Mouse (Mus musculus): ENCODE measurements around the gene Ccdc9. TPM values are rescaled to one million over a fixed set of nuclear protein-coding genes. Genes with fewer than 3 reads are reported as not detected.

Ccdc9 gene
- polyA plus RNA-seq, 1 experiment: 52.2 TPM

DNA sequence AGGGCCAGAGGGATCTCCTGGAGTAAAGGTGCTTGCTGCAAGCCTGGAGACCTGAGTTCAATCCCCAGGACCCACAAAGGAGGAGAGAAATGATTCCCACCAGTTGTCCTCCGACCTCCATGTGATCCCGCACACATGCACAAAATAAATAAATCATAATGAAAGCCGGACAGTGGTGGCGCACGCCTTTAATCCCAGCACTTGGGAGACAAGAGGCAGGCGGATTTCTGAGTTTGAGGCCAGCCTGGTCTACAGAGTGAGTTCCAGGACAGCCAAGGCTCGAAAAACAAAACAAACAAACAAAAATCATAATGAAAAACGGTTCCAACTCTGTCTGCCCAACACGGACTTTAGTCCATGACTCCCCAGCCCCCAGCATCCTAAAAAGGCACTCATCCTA, 1.7 kb downstream of the Ccdc9 start:
- H3K79me2 ChIP-seq (ENCODE audit: control insufficient read depth, insufficient read depth): peaks cover 23% of the 10 kb centered on the region
- H3K79me3 ChIP-seq (ENCODE audit: low read depth): peaks cover 13% of the 10 kb centered on the region
- H3ac ChIP-seq (ENCODE audit: control insufficient read depth, insufficient read length, low read depth): peak overlapping the region; percentile 24
- H3K27me3 ChIP-seq (ENCODE audit: control insufficient read depth, insufficient read depth, insufficient read length): no peaks in the 10 kb centered on the region
- no peak for TF ChIP-seq MYOD1 (IDR thresholded peaks at IDR 0.05; ENCODE audit: control insufficient read depth, insufficient read length, low read depth)
- TF ChIP-seq MYOG (IDR thresholded peaks at IDR 0.05; ENCODE audit: control insufficient read depth, extremely low read depth, insufficient read length): no peak
- peak overlapping the region; percentile 30 for H3K4me3 ChIP-seq (ENCODE audit: insufficient read depth, poor library complexity, severe bottlenecking)
- peaks cover 27% of the 10 kb centered on the region for H3K36me3 ChIP-seq (ENCODE audit: control insufficient read depth, insufficient read depth)

GRCm38 (mm10) chr7:16284001-16284400, 2.6 kb downstream of the Ccdc9 start:
- Histone ChIP-seq H3K79me3 (ENCODE audit: low read depth) (peaks cover 13% of the 10 kb centered on the region), H3K27me3 (ENCODE audit: control insufficient read depth, insufficient read depth, insufficient read length) (no peaks in the 10 kb centered on the region), H3K79me2 (ENCODE audit: control insufficient read depth, insufficient read depth) (peaks cover 23% of the 10 kb centered on the region), H3K36me3 (ENCODE audit: control insufficient read depth, insufficient read depth) (peaks cover 29% of the 10 kb centered on the region), H3K4me3 (ENCODE audit: insufficient read depth, poor library complexity, severe bottlenecking) (no peak overlapping the region), H3ac (ENCODE audit: control insufficient read depth, insufficient read length, low read depth) (no peak overlapping the region)
- TF ChIP-seq MAX (IDR thresholded peaks at IDR 0.05) (no peak), CTCF (IDR thresholded peaks at IDR 0.05; ENCODE audit: control insufficient read depth, insufficient read depth, insufficient read length) (no peak), USF1 (IDR thresholded peaks at IDR 0.05; ENCODE audit: low read depth) (no peak), FOSL1 (IDR thresholded peaks at IDR 0.05; ENCODE audit: insufficient read depth, low read length, poor library complexity, severe bottlenecking) (no peak), MYOD1 (IDR thresholded peaks at IDR 0.05; ENCODE audit: control insufficient read depth, insufficient read length, low read depth) (no peak), CEBPB (IDR thresholded peaks at IDR 0.05; ENCODE audit: low read depth) (no peak), MYOG (IDR thresholded peaks at IDR 0.05; ENCODE audit: control insufficient read depth, extremely low read depth, insufficient read length) (no peak)

DNA sequence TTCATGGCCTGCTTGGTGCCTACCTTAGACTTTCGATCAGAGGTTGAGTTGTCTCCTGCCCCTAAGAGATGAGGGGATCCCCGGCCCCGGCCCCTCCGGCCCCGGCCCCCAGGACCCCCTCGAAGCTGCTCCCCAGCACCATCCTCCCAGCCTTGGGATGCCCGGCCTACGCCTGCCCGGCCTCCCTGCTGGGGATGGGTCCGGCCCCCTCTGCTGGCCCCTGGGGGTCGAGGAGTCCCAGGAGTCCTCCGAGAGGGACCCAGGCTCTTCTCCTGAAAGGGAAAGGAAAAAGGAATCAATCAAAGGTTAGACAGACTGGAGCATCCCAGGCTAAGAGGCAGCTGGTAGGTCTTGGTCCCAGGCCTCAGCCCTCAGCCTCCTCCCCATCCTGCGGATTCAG, 4.3 kb downstream of the Ccdc9 start:
- H3K27me3 ChIP-seq (ENCODE audit: control insufficient read depth, insufficient read depth, insufficient read length): no peaks in the 10 kb centered on the region

GRCm38 (mm10) chr7:16280721-16281120, 5.9 kb downstream of the Ccdc9 start:
- Histone ChIP-seq H3ac (ENCODE audit: control insufficient read depth, insufficient read length, low read depth) (no peak overlapping the region), H3K4me3 (ENCODE audit: insufficient read depth, poor library complexity, severe bottlenecking) (no peak overlapping the region), H3K27me3 (ENCODE audit: control insufficient read depth, insufficient read depth, insufficient read length) (no peaks in the 10 kb centered on the region), H3K36me3 (ENCODE audit: control insufficient read depth, insufficient read depth) (peaks cover 33% of the 10 kb centered on the region), H3K79me3 (ENCODE audit: low read depth) (peaks cover 13% of the 10 kb centered on the region), H3K79me2 (ENCODE audit: control insufficient read depth, insufficient read depth) (peaks cover 23% of the 10 kb centered on the region)
- TF ChIP-seq USF1 (IDR thresholded peaks at IDR 0.05; ENCODE audit: low read depth): no peak
- no peak for TF ChIP-seq MYOD1 (IDR thresholded peaks at IDR 0.05; ENCODE audit: control insufficient read depth, insufficient read length, low read depth)
- TF ChIP-seq CTCF (IDR thresholded peaks at IDR 0.05; ENCODE audit: control insufficient read depth, insufficient read depth, insufficient read length): no peak
- TF ChIP-seq FOSL1 (IDR thresholded peaks at IDR 0.05; ENCODE audit: insufficient read depth, low read length, poor library complexity, severe bottlenecking): no peak
- TF ChIP-seq MYOG (IDR thresholded peaks at IDR 0.05; ENCODE audit: control insufficient read depth, extremely low read depth, insufficient read length): no peak
- no peak for TF ChIP-seq CEBPB (IDR thresholded peaks at IDR 0.05; ENCODE audit: low read depth)
- no peak for TF ChIP-seq MAX (IDR thresholded peaks at IDR 0.05)

More for the DNA sequence above, 4.3 kb downstream of the Ccdc9 start:
- Histone ChIP-seq H3K36me3 (ENCODE audit: control insufficient read depth, insufficient read depth) (peaks cover 33% of the 10 kb centered on the region), H3K79me2 (ENCODE audit: control insufficient read depth, insufficient read depth) (peaks cover 23% of the 10 kb centered on the region), H3K4me3 (ENCODE audit: insufficient read depth, poor library complexity, severe bottlenecking) (no peak overlapping the region), H3K79me3 (ENCODE audit: low read depth) (peaks cover 13% of the 10 kb centered on the region), H3ac (ENCODE audit: control insufficient read depth, insufficient read length, low read depth) (no peak overlapping the region)
- TF ChIP-seq CEBPB (IDR thresholded peaks at IDR 0.05; ENCODE audit: low read depth): no peak

GRCm38 (mm10) chr7:16274922-16275890, 11.4 kb downstream of the Ccdc9 start:
- Histone ChIP-seq H3K79me2 (ENCODE audit: control insufficient read depth, insufficient read depth) (no peaks in the 10 kb centered on the region), H3K36me3 (ENCODE audit: control insufficient read depth, insufficient read depth) (peaks cover 6% of the 10 kb centered on the region), H3K79me3 (ENCODE audit: low read depth) (no peaks in the 10 kb centered on the region), H3ac (ENCODE audit: control insufficient read depth, insufficient read length, low read depth) (no peak overlapping the region), H3K27me3 (ENCODE audit: control insufficient read depth, insufficient read depth, insufficient read length) (no peaks in the 10 kb centered on the region), H3K4me3 (ENCODE audit: insufficient read depth, poor library complexity, severe bottlenecking) (no peak overlapping the region)
- no peak for TF ChIP-seq CTCF (IDR thresholded peaks at IDR 0.05; ENCODE audit: control insufficient read depth, insufficient read depth, insufficient read length)
- no peak for TF ChIP-seq MYOD1 (IDR thresholded peaks at IDR 0.05; ENCODE audit: control insufficient read depth, insufficient read length, low read depth)
- no peak for TF ChIP-seq MYOG (IDR thresholded peaks at IDR 0.05; ENCODE audit: control insufficient read depth, extremely low read depth, insufficient read length)
- TF ChIP-seq USF1 (IDR thresholded peaks at IDR 0.05; ENCODE audit: low read depth): no peak
- TF ChIP-seq FOSL1 (IDR thresholded peaks at IDR 0.05; ENCODE audit: insufficient read depth, low read length, poor library complexity, severe bottlenecking): no peak
- TF ChIP-seq CEBPB (IDR thresholded peaks at IDR 0.05; ENCODE audit: low read depth): no peak
- no peak for TF ChIP-seq MAX (IDR thresholded peaks at IDR 0.05)

- peaks cover 2% of the 10 kb centered on the region for H3K36me3 ChIP-seq (ENCODE audit: control insufficient read depth, insufficient read depth)
- peak overlapping the region; percentile 43 for H3ac ChIP-seq (ENCODE audit: control insufficient read depth, insufficient read length, low read depth)
- H3K79me2 ChIP-seq (ENCODE audit: control insufficient read depth, insufficient read depth): no peaks in the 10 kb centered on the region
- peak overlapping the region; percentile 14 for H3K4me3 ChIP-seq (ENCODE audit: insufficient read depth, poor library complexity, severe bottlenecking)
- H3K27me3 ChIP-seq (ENCODE audit: control insufficient read depth, insufficient read depth, insufficient read length): no peaks in the 10 kb centered on the region
- no peak for TF ChIP-seq USF1 (IDR thresholded peaks at IDR 0.05; ENCODE audit: low read depth)
- TF ChIP-seq MYOD1 (IDR thresholded peaks at IDR 0.05; ENCODE audit: control insufficient read depth, insufficient read length, low read depth): no peak
- no peak for TF ChIP-seq CTCF (IDR thresholded peaks at IDR 0.05; ENCODE audit: control insufficient read depth, insufficient read depth, insufficient read length)
- no peak for TF ChIP-seq FOSL1 (IDR thresholded peaks at IDR 0.05; ENCODE audit: insufficient read depth, low read length, poor library complexity, severe bottlenecking)
- no peak for TF ChIP-seq CEBPB (IDR thresholded peaks at IDR 0.05; ENCODE audit: low read depth)
- no peak for TF ChIP-seq MYOG (IDR thresholded peaks at IDR 0.05; ENCODE audit: control insufficient read depth, extremely low read depth, insufficient read length)
- no peak for TF ChIP-seq MAX (IDR thresholded peaks at IDR 0.05)
- no peaks in the 10 kb centered on the region for H3K79me3 ChIP-seq (ENCODE audit: low read depth)
Observed at GRCm38 (mm10) chr7:16273766-16274140, 12.8 kb downstream of the Ccdc9 start.
